Mouse (Mus musculus) ES-Bruce4 (cell line): ENCODE measurements around the gene Ptpn6. TPM values are rescaled to one million over a fixed set of nuclear protein-coding genes. Genes with fewer than 3 reads are reported as not detected.

Experiments
- H3K27ac ChIP-seq: 2 replicates; pipeline ENCODE4 v1.5.1; 2012; ENCODE audit warnings: low read length, inconsistent platforms; ENCODE audit not compliant: insufficient read depth
- H3K27me3 ChIP-seq: 2 replicates; pipeline ENCODE4 v1.6.1; 2012; ENCODE audit warnings: mild to moderate bottlenecking, low read length, inconsistent platforms; ENCODE audit not compliant: control insufficient read depth, poor library complexity, insufficient read depth, severe bottlenecking
- H3K36me3 ChIP-seq: 2 replicates; pipeline ENCODE4 v1.6.1; 2012; ENCODE audit warnings: inconsistent platforms, mild to moderate bottlenecking, low read length, moderate library complexity; ENCODE audit not compliant: control insufficient read depth, poor library complexity, insufficient read depth, severe bottlenecking
- H3K4me1 ChIP-seq: one replicate; pipeline ENCODE4 v1.8.1; 2011; ENCODE audit warnings: low read length; ENCODE audit not compliant: control insufficient read depth, insufficient read depth
- H3K4me3 ChIP-seq: 2 replicates; pipeline ENCODE4 v1.5.1; 2011; ENCODE audit warnings: low read depth, mild to moderate bottlenecking, low read length
- H3K9ac ChIP-seq: 2 replicates; pipeline ENCODE4 v1.6.1; 2012; ENCODE audit warnings: low read depth, mild to moderate bottlenecking, inconsistent platforms; ENCODE audit not compliant: poor library complexity, severe bottlenecking
- H3K9me3 ChIP-seq: replicated peaks from 2 replicates; pipeline ENCODE4 v1.6.1; 2012; ENCODE audit warnings: mild to moderate bottlenecking, low read length, inconsistent platforms; ENCODE audit not compliant: control insufficient read depth, poor library complexity, insufficient read depth, severe bottlenecking
- CTCF ChIP-seq: IDR thresholded peaks from one replicate; pipeline ENCODE4 v1.8.1; 2011; ENCODE audit warnings: low read depth, low read length
- EP300 ChIP-seq: IDR thresholded peaks from 2 replicates; pipeline ENCODE4 v1.6.1; 2011; ENCODE audit warnings: low read depth, low read length; ENCODE audit not compliant: insufficient read depth
- POLR2A ChIP-seq: IDR thresholded peaks from one replicate; pipeline ENCODE4 v1.8.1; 2011; ENCODE audit warnings: low read length; ENCODE audit not compliant: insufficient read depth
- polyA plus RNA-seq: library from polyadenylated mRNA; stranded (reverse); fragments of >200 nt; gene quantifications from 2 replicates; pipeline ENCODE4 v1.2.4, GENCODE M21; 2011; ENCODE audit warnings: low read depth; ENCODE audit not compliant: missing spikeins, insufficient read depth, insufficient read length

Ptpn6 gene
- polyA plus RNA-seq, 1 experiment: 15.4 TPM

DNA sequence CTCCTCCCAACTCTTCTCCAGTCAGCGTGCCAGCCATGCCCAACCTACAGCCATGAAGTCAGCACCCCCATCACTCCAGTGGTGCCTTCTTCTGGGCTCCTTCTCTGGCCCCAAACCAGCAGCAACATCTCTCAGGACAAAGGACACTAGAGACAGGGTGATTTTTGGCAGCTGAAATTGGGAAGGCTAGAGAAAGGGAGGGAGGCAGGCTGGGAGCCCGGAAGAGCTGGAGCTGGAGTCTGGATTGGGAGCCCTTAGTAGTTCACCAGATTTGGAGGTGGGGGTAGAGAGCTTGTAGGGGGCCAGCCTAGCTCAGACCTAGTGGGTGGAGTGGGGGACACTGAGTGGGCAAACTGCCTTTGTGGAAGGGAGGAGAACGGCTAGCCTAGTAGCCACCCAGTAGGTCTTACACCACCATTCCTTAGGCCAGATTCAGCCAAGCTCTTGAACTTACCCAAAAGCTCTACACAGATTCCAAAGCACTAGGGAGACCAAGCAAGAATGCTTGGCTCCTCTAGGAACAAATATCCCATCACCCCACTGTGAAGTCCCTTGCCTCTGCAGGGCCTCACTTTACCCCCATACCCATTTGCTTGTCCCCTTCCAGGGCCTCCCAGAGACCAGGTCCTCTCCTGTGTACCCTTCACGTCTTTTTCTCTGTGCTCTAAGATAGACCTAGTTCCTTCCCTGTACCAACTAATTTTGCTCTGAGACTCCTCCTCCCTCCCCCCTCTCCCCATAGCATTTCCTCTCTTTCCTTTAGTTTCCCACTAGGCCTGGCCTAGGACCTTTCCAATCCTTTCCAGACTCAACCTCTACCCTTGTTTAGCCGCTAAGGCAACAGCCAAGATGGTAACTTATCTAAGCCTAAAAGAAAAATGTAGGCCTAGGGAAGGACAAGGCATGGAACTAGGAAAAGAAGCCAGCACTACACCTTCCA is 19.7 kb upstream of the Ptpn6 start:
- Histone ChIP-seq H3K4me1 (peaks cover 5% of the 10 kb centered on the region), H3K27me3 (no peaks in the 10 kb centered on the region), H3K9me3 (no peaks in the 10 kb centered on the region), H3K36me3 (no peaks in the 10 kb centered on the region), H3K27ac (no peak overlapping the region), H3K9ac (no peak overlapping the region; the same call in 1 of the 2 replicates), H3K4me3 (no peak overlapping the region)
- TF ChIP-seq POLR2A (no peak), EP300 (no peak), CTCF (no peak)

- Histone ChIP-seq H3K9ac (peak overlapping the region; percentile 98), H3K27me3 (no peaks in the 10 kb centered on the region), H3K4me1 (peaks cover 5% of the 10 kb centered on the region), H3K4me3 (peak overlapping the region; percentile 71), H3K9me3 (no peaks in the 10 kb centered on the region), H3K36me3 (no peaks in the 10 kb centered on the region), H3K27ac (0 out of 2 replicates have a peak overlapping the region, but pooled peaks have one; percentile 45)
- no peak for TF ChIP-seq CTCF
- TF ChIP-seq EP300: no peak
- no peak for TF ChIP-seq POLR2A
These were observed 18.9 kb upstream of the Ptpn6 start for GRCm38 (mm10) chr6:124757351-124757880.

GRCm38 (mm10) chr6:124756652-124757350 is 18.3 kb upstream of the Ptpn6 start:
- TF ChIP-seq POLR2A: no peak
- H3K27me3 ChIP-seq: no peaks in the 10 kb centered on the region
- H3K4me1 ChIP-seq: peaks cover 5% of the 10 kb centered on the region
- H3K9ac ChIP-seq: peak overlapping the region; percentile 98
- peak overlapping the region; percentile 45 for H3K27ac ChIP-seq
- peak overlapping the region; percentile 71 for H3K4me3 ChIP-seq
- no peaks in the 10 kb centered on the region for H3K36me3 ChIP-seq
- H3K9me3 ChIP-seq: no peaks in the 10 kb centered on the region

- Histone ChIP-seq H3K27ac (peak within 1 kb of the TSS; percentile 45), H3K4me1 (peaks cover 5% of the 10 kb centered on the region), H3K36me3 (no peaks in the 10 kb centered on the region), H3K9ac (peak within 1 kb of the TSS; percentile 98), H3K4me3 (peak within 1 kb of the TSS; percentile 71), H3K27me3 (no peaks in the 10 kb centered on the region), H3K9me3 (no peaks in the 10 kb centered on the region)
- TF ChIP-seq CTCF (no peak), POLR2A (no peak), EP300 (no peak)
These were observed 17.5 kb upstream of the Ptpn6 start, which contains the start of the genes Gm45234 and Atn1 for GRCm38 (mm10) chr6:124755831-124756595. Gm45234 (minus strand) TSS chr6:124756021. Atn1 (minus strand) TSS chr6:124756524.

DNA sequence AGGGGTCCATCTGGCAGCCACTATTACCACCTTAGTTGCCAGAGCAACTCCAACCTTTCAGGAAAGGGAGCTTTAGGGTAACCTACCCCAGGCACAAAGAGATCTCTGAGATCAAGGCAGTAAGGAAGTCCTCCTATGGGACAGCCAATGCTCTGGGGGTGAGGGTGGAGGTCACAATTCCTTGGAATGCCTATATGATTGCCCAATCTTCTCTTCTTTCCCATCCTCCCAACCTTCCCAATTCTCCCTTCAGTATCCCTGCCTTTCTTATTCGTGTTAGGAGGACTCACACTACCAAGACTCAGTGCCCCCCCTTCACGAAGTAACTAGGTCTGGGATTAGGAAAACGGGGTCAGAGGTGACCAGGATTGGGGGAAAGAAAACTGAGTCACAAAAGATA is 16.8 kb upstream of the Ptpn6 start:
- Histone ChIP-seq H3K9me3 (no peaks in the 10 kb centered on the region), H3K4me3 (peak overlapping the region; percentile 64), H3K27ac (peak overlapping the region; percentile 17), H3K36me3 (no peaks in the 10 kb centered on the region), H3K4me1 (peaks cover 5% of the 10 kb centered on the region), H3K9ac (peak overlapping the region; percentile 98), H3K27me3 (no peaks in the 10 kb centered on the region)
- TF ChIP-seq EP300: no peak
- no peak for TF ChIP-seq CTCF
- no peak for TF ChIP-seq POLR2A
